ENCODE assay signal across 22 mouse cellular contexts in the genomic region with DNA sequence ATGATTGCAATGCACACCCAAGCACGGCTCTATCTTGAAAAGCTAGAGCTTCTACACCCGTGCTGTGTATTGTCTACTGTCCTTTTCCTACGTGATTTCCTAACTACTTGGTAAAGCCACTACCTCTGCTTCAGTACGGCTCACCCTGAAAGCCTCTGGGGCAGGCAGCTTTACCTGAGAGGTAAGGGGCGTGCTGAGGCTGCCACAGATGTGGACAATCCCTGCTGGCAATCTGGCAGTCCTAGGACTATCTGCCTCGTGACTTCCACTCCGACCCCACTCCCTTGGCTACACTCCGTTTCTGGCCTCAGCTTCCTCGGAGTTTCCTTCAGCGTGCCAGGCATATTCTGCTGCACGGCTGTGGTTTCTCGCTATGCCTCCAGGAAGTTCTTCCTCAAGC. TPM values are rescaled to one million over a fixed set of nuclear protein-coding genes. Genes with fewer than 3 reads are reported as not detected.
DNase-seq lines count a peak whose midpoint lies in the region; ATAC-seq and TF ChIP-seq lines count a peak whose summit lies in the region.
"Had no signal": no experiment of that assay in that cellular context is flagged by ENCODE, and none has a peak within 500 bp of the region (broad histone marks: within the 10 kb centered on the region; RNA-seq: fewer than 3 reads in every experiment).

No protein-coding gene starts in this region.

- H3K4me3 ChIP-seq in kidney, embryonic 15.5 days (replicated peaks), result no peak overlapping the region
- no peak overlapping the region for H3K4me3 ChIP-seq in intestine, embryonic 14.5 days (ENCODE audit: low read depth, low read length)
- peak overlapping the region; percentile 17 for H3K4me3 ChIP-seq in intestine, postnatal 0 days (ENCODE audit: low read depth, low read length)
- H3K4me3 ChIP-seq: embryonic facial prominence, embryonic 12.5 days; forebrain, embryonic 12.5 days; heart, embryonic 13.5 days; hindbrain, embryonic 12.5 days had no signal

- WGBS in kidney, embryonic 15.5 days, result 72% methylated on average over 12 of the region's 12 CpGs
- 60% methylated on average over 12 of the region's 12 CpGs for WGBS in intestine, embryonic 14.5 days
- 40% methylated on average over 12 of the region's 12 CpGs for WGBS in intestine, postnatal 0 days

- no peak for TF ChIP-seq CTCF in intestine, postnatal 0 days (IDR thresholded peaks at IDR 0.05; ENCODE audit: low read depth)

- H3K36me3 ChIP-seq in kidney, embryonic 15.5 days, result no peaks in the 10 kb centered on the region
- no peaks in the 10 kb centered on the region for H3K36me3 ChIP-seq in intestine, embryonic 14.5 days (ENCODE audit: control insufficient read depth, insufficient read depth, low read length)
- no peaks in the 10 kb centered on the region for H3K36me3 ChIP-seq in intestine, postnatal 0 days (ENCODE audit: control insufficient read depth, insufficient read depth)
- H3K36me3 ChIP-seq: embryonic facial prominence, embryonic 12.5 days; forebrain, embryonic 12.5 days; heart, embryonic 13.5 days; hindbrain, embryonic 12.5 days had no signal

- no peak overlapping the region for H3K9ac ChIP-seq in kidney, embryonic 15.5 days
- H3K9ac ChIP-seq in intestine, embryonic 14.5 days (ENCODE audit: low read length), result no peak overlapping the region
- no peak overlapping the region for H3K9ac ChIP-seq in intestine, postnatal 0 days (ENCODE audit: low read depth, low read length)
- H3K9ac ChIP-seq: embryonic facial prominence, embryonic 12.5 days; forebrain, embryonic 12.5 days; forebrain, postnatal 0 days; heart, embryonic 13.5 days; hindbrain, embryonic 12.5 days had no signal

- no peak overlapping the region for H3K4me2 ChIP-seq in kidney, embryonic 15.5 days
- H3K4me2 ChIP-seq in intestine, embryonic 14.5 days (ENCODE audit: low read length), result peak overlapping the region; percentile 12; the same call in 1 of the 2 replicates
- H3K4me2 ChIP-seq in intestine, postnatal 0 days (replicated peaks; ENCODE audit: low read depth), result peak overlapping the region; percentile 61
- H3K4me2 ChIP-seq: embryonic facial prominence, embryonic 12.5 days; forebrain, embryonic 12.5 days; heart, embryonic 13.5 days; hindbrain, embryonic 12.5 days had no signal

- peaks cover 4% of the 10 kb centered on the region for H3K4me1 ChIP-seq in kidney, embryonic 15.5 days
- no peaks in the 10 kb centered on the region for H3K4me1 ChIP-seq in intestine, embryonic 14.5 days (replicated peaks; ENCODE audit: control insufficient read depth, insufficient read depth, low read length)
- H3K4me1 ChIP-seq in intestine, postnatal 0 days (replicated peaks; ENCODE audit: control insufficient read depth, insufficient read depth, low read length), result no peaks in the 10 kb centered on the region
- H3K4me1 ChIP-seq: embryonic facial prominence, embryonic 12.5 days; hindbrain, embryonic 12.5 days had no signal

- DNase-seq in kidney, postnatal 25 days, result no peak
- DNase-seq in intestine, embryonic 14.5 days (ENCODE audit: low spot score), result peak; percentile 58
- DNase-seq in spleen, postnatal 36 days (ENCODE audit: low spot score in 2 of 2), result no peak
- DNase-seq in heart, postnatal 14 days, result no peak
- DNase-seq: adrenal gland, adult 2 months; adrenal gland, postnatal 25 days; cerebellum, adult 18-20 months; cerebellum, postnatal 14 days; forebrain, postnatal 0 days; gastrocnemius, postnatal 14 days; heart, postnatal 4 days had no signal

- no peak; the same call in 1 of the 2 replicates for ATAC-seq in kidney, embryonic 15.5 days (replicated peaks; ENCODE audit: low FRiP score)
- ATAC-seq in intestine, embryonic 14.5 days (replicated peaks; ENCODE audit: low FRiP score, low TSS enrichment, low read depth), result no peak; the same call in 1 of the 2 replicates
- ATAC-seq in intestine, postnatal 0 days, result no peak
- ATAC-seq: forebrain, postnatal 0 days; hindbrain, embryonic 16.5 days had no signal

- H3K27me3 ChIP-seq in kidney, embryonic 15.5 days, result 0 out of 2 replicates have a peak, but pooled peaks cover 3% of the 10 kb centered on the region
- H3K27me3 ChIP-seq in intestine, embryonic 14.5 days (replicated peaks; ENCODE audit: control insufficient read depth, insufficient read depth, low read length), result no peaks in the 10 kb centered on the region
- no peaks in the 10 kb centered on the region for H3K27me3 ChIP-seq in intestine, postnatal 0 days (replicated peaks; ENCODE audit: control insufficient read depth, insufficient read depth, low read length)
- H3K27me3 ChIP-seq: embryonic facial prominence, embryonic 12.5 days; forebrain, embryonic 12.5 days; heart, embryonic 13.5 days; hindbrain, embryonic 12.5 days had no signal

- intact Hi-C loops in heart, postnatal 14 days (cut with DNase I), result no loop called here

- H3K9me3 ChIP-seq in kidney, embryonic 15.5 days (replicated peaks), result no peaks in the 10 kb centered on the region
- H3K9me3 ChIP-seq in intestine, embryonic 14.5 days (ENCODE audit: control insufficient read depth, low read length), result no peaks in the 10 kb centered on the region
- H3K9me3 ChIP-seq in intestine, postnatal 0 days (ENCODE audit: control insufficient read depth), result no peaks in the 10 kb centered on the region
- H3K9me3 ChIP-seq: embryonic facial prominence, embryonic 12.5 days; forebrain, embryonic 12.5 days; heart, embryonic 13.5 days; hindbrain, embryonic 12.5 days had no signal

- H3K27ac ChIP-seq in kidney, embryonic 15.5 days, result peak overlapping the region; percentile 59; the same call in 1 of the 2 replicates
- H3K27ac ChIP-seq in intestine, embryonic 14.5 days (ENCODE audit: low read depth), result no peak overlapping the region
- no peak overlapping the region for H3K27ac ChIP-seq in intestine, postnatal 0 days (ENCODE audit: low read depth, low read length)
- H3K27ac ChIP-seq: embryonic facial prominence, embryonic 12.5 days; forebrain, embryonic 12.5 days; heart, embryonic 13.5 days; hindbrain, embryonic 12.5 days had no signal

RNA-seq across cellular contexts. Expression of a gene that starts 5.2 kb away (rescaled TPM):
- polyA plus RNA-seq in kidney, embryonic 15.5 days (2015; fragmentation: Nextera tagmentation; extraction: Ambion mirVana), result not detected in 2 replicates
- not detected in 2 replicates for polyA plus RNA-seq in intestine, embryonic 14.5 days (2014; fragmentation: Nextera tagmentation; extraction: Ambion mirVana)
- polyA plus RNA-seq in intestine, postnatal 0 days (2015; fragmentation: Nextera tagmentation; extraction: Ambion mirVana), result not detected in 2 replicates
- not detected for total RNA-seq in heart, postnatal 14 days (2021)
- total RNA-seq: adrenal gland, adult 2 months; adrenal gland, postnatal 25 days; common myeloid progenitor, adult 5-6 weeks; forebrain, postnatal 0 days; gastrocnemius, adult 18-20 months; gastrocnemius, postnatal 14 days; heart, adult 8-10 months; heart, postnatal 4 days had no signal
- polyA plus RNA-seq: adrenal gland, adult 2 months; embryonic facial prominence, embryonic 12.5 days; forebrain, embryonic 12.5 days; forebrain, postnatal 0 days; heart, embryonic 13.5 days; heart, postnatal 0 days; hindbrain, embryonic 12.5 days; hindbrain, embryonic 16.5 days had no signal

RNA-seq across cellular contexts. Expression of a gene that starts 12.2 kb away (rescaled TPM):
- polyA plus RNA-seq in kidney, embryonic 15.5 days (2015; fragmentation: Nextera tagmentation; extraction: Ambion mirVana), result 0.18 and 0.28 TPM in 2 replicates
- polyA plus RNA-seq in intestine, embryonic 14.5 days (2014; fragmentation: Nextera tagmentation; extraction: Ambion mirVana), result 0.30 and 0.39 TPM in 2 replicates
- 0.07 and 0.09 TPM in 2 replicates for polyA plus RNA-seq in intestine, postnatal 0 days (2015; fragmentation: Nextera tagmentation; extraction: Ambion mirVana)
- total RNA-seq in heart, postnatal 14 days (2021), result 1 to 10 TPM in 1 of 2 experiments, under 1 TPM in 1; 0.26 to 3.5 TPM
- polyA plus RNA-seq: forebrain, embryonic 12.5 days; heart, embryonic 13.5 days; heart, postnatal 0 days; hindbrain, embryonic 12.5 days; hindbrain, embryonic 16.5 days had no signal

RNA-seq across cellular contexts. Expression of a gene that starts 35.2 kb away (rescaled TPM):
- polyA plus RNA-seq in kidney, embryonic 15.5 days (2015; fragmentation: Nextera tagmentation; extraction: Ambion mirVana), result 80.5 and 81.3 TPM in 2 replicates
- 64.7 and 66.6 TPM in 2 replicates for polyA plus RNA-seq in intestine, embryonic 14.5 days (2014; fragmentation: Nextera tagmentation; extraction: Ambion mirVana)
- polyA plus RNA-seq in intestine, postnatal 0 days (2015; fragmentation: Nextera tagmentation; extraction: Ambion mirVana), result 40.6 and 43.0 TPM in 2 replicates
- 10 to 100 TPM; 18.6 to 21.8 TPM for total RNA-seq in heart, postnatal 14 days (2021)

RNA-seq across cellular contexts. Expression of a gene that starts 53.2 kb away (rescaled TPM):
- 0.09 TPM in 1 of 2 replicates, not detected in the other for polyA plus RNA-seq in kidney, embryonic 15.5 days (2015; fragmentation: Nextera tagmentation; extraction: Ambion mirVana)
- polyA plus RNA-seq in intestine, embryonic 14.5 days (2014; fragmentation: Nextera tagmentation; extraction: Ambion mirVana), result 0.07 and 0.23 TPM in 2 replicates
- polyA plus RNA-seq in intestine, postnatal 0 days (2015; fragmentation: Nextera tagmentation; extraction: Ambion mirVana), result 0.21 and 0.22 TPM in 2 replicates
- total RNA-seq in heart, postnatal 14 days (2021), result under 1 TPM; 0.33 to 0.49 TPM
- total RNA-seq: gastrocnemius, adult 18-20 months; gastrocnemius, postnatal 14 days had no signal
- polyA plus RNA-seq: forebrain, embryonic 12.5 days had no signal
